Mouse (Mus musculus) Muller cell, postnatal 12 days (primary cell): Measurements from ENCODE around the gene Samhd1.

Experiments
- DNase-seq: peaks from one replicate; pipeline ENCODE4 v3.0.0-alpha.2; 2015; ENCODE audit errors: inconsistent ontology term

The Samhd1 gene

DNA sequence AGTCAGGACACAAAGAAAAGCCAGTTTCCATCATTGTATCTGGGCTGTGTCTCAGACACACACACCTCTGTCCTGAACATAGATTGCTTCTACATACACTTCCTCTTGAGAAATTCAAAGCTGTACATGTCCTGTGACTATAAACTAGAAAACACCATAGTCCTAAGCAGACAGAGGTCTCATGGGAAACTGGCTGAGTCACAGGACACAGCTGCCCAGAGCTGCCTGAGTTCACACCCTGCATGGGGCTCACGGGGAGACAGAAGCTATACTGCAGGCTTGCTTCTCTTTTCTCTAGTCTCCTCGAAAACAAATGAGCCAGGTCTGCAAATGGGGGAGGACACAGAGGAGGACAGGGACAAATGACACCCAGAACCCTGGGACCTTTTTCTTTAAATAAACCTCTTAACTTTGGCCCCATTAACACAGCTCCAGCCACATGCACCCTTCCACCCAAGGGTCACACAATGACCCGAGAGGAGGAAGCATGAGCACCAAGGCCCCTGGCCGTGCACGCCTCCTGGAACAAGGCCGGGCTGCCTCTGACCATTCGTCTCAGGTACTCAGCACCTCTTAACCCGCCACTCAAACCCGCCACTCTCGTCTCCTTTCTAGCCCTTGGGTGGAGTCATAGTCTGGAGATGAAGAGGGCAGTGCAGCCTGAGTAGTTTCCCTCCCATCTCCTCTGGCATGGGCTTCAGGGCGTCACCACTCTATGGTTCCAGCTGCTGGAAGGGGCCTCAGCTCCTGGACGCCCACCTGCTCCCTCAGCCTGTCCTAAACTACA is 35.3 kb downstream of the Samhd1 start:
- DNase-seq = no peak

DNA sequence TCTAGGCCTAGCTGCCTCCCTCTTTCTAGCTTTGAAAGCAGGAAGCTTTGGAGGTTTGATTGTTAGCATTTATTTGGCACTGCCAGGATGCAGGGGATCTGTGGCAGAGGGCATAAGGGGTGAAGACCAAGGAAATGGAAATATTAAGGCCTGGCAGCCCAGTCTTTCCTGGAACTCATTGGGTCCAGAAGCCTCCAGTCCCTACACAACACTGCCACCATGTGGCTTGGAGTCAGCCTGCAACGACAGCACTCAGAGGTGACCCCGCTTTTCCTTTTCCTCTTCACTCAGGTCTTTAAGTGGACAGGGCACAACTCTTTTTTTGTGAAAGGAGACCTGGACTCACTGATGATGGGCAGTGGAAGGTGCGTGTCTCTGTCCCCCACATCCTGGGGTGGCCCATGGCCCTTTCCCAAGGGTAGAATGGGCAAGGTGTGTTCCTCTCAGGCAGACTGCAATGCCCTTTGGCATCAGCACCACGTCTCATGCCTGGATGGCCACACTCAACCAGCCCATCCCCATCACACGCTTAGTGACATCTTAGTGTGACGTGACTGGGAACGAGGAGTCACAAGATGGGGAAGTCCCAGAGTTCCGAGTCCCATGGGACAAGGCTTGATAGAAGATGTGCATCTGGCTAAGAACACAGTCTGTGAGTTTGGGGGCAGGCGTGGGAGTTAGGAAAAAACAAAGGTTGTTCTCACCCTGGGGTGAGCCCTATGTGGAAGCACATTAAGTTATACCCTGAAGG is 39.9 kb downstream of the Samhd1 start:
- peak; percentile 37 for DNase-seq

DNA sequence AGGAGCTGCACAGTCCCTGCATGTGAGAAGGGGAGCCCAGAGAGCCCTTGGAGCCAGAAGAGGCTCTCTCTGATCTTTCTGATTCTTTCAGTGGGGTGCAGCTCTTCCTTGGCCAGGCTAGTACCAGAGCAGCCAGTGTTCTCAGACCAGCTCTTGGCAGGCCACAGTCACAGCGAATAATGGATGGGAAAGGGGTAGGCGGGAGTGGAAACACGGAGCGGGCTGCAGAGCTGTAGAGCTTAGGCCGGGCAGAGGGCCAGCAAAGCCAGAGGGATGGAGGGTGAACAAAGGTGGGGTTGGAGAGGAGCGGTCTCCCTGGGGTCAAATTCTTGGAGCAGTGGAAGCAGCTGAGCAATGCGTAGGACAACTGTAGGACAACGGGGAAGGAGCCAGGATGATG is 43.0 kb downstream of the Samhd1 start:
- peak; percentile 85 for DNase-seq

DNA sequence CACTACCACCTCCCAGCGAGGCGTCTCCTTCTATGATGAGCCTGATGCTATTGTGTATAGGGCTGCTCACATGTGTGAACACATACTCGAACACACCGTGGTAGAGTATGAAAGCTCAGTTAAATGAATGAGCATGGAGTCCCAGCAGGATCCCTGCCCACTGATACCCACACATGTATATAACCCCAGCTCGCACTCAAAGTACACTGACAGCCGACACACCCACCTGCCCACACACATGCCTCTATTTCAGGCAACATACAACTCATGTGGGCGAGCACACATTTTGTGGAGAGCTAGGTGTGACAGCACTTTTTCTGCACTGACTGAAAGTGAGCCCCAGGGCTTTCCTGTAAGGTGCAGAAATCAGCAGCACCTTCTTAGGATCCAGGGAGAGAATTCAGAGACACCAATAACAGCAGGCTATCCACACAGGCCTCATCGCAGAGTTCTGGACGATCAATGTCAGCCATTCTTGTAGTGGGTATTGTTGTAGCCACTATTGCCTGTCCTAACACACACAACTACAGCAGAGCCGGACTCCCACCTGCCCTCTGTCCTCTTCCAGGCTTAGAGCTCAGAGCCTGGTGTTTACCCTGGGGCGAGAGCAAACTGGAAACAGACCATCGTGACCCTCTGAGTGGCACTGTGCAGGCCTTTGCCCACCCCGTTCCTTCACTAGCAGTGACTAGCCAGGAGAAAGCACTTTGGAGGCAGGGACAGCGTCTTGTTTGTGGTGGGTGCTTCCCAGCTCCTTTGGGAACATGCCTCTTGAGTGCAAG is 47.3 kb downstream of the Samhd1 start:
- no peak for DNase-seq

DNA sequence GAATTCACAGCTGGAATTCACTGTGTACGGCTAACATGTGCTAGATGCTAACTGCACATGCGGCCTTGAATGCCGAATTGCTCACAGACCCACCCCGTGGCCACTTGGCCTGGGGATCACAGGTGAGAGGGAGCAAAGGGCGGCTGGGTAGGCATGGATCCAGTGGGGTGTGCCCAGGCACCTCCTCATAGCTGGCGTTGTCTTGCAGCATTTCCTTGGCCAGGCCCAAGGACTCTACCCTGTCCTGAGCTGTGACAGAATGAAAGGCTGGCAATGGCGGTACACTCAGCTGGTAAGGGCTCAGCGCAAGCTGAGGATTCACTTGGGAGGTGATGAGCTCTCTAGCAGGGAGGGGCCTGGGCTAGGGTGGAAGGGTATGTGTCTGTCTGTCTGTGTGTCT is 48.3 kb downstream of the Samhd1 start, which contains the start of gene Tldc2:
TSS of gene Tldc2 (plus strand) at position 260 of the 400 bp plus-strand sequence.
- DNase-seq = no peak

DNA sequence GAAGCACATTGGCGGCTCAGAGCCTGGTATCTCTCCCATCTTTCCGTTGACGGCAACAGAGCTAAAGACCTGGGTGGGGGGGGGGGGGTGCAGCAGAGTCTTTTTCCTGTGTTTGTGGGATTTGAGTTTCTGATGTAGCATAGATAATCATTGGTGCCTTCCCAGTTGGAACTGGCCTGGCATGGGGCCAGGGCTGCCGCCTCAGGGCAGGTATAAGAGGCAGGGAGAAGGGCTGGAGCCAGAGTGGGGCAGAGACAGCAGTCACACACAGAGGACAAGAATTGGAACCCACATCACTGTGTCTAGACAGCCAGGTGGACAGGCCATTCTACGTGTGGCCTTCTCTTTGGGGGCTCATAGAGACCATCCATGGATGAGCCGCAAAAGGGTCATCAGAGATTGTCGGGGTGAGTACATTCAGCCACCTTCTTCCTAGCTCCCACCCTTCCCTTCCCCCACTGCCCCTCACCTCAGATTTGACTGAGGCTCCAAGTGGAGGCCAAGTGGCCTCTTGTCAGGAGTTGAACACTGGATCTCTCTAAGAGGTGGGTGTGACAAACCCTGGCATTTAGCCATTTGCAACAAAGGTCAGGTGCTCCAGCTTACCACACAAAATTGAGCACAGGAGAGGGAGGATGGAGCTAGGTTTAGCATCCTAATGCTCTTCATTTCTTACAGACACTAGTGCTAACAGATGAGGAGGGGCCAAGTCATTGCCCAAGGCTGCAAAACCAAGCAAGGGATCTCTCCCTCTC is 50.1 kb downstream of the Samhd1 start:
- no peak for DNase-seq

DNA sequence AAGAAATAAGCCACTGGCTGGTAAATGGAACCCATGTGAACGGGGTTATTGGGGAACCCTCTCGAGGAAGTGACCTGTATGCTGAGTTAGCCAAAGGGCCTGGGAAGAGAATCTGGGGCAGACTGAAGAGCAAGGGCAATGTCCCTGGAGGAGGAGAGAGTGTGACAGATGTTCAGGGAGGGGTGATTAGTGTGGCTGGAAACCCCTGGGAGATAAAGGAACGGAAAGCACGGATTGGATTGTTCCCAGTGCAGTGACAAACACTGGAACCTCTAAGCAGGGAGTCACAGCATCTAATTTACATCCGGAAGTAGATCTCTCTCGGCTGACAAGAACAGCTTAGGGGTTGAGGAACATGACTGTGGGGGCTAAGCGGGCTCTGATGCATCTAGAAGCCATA is 53.1 kb downstream of the Samhd1 start:
- no peak for DNase-seq

DNA sequence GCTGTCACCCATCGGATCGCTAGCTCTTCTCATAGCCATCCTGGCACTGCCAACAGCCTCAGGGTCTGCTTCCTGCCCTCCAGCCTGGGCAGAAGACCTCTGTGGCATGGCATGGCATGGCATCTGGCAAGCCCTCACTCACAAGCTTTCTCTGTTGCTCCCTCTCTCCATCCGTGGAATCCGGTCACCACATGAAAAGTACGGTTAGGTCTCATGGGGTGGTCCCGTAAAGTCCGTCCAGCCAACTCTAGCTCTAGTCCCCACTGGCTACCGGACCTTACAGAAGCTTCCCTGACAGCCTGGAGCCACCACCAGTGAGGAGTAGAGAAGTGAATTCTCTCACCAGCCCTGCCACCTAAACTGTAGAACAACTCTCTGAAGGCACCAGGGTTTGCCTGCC is 53.7 kb downstream of the Samhd1 start:
- no peak for DNase-seq

DNA sequence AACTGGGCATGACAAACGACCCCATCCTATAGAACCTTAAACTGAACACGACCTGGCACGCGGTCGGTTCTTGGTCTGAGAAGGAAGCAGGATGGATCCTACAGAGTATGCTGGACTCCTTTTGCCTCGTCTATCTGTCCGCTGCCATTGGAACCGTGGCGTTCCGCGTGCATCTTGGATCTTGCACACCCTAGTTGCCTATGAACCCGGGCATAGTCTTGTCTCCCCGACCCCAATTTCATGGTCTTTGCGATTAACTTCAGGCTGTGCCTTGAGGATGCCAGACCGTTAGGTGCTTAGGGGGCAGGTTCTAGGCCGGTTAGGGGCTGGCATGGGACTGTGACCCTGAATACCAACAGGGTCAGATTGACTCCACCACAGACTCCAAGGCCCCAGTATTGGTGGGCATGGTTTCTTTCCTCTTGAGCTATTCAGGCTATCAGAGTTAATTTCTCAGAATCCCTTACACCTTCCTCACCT is 55.3 kb downstream of the Samhd1 start:
- no peak for DNase-seq

DNA sequence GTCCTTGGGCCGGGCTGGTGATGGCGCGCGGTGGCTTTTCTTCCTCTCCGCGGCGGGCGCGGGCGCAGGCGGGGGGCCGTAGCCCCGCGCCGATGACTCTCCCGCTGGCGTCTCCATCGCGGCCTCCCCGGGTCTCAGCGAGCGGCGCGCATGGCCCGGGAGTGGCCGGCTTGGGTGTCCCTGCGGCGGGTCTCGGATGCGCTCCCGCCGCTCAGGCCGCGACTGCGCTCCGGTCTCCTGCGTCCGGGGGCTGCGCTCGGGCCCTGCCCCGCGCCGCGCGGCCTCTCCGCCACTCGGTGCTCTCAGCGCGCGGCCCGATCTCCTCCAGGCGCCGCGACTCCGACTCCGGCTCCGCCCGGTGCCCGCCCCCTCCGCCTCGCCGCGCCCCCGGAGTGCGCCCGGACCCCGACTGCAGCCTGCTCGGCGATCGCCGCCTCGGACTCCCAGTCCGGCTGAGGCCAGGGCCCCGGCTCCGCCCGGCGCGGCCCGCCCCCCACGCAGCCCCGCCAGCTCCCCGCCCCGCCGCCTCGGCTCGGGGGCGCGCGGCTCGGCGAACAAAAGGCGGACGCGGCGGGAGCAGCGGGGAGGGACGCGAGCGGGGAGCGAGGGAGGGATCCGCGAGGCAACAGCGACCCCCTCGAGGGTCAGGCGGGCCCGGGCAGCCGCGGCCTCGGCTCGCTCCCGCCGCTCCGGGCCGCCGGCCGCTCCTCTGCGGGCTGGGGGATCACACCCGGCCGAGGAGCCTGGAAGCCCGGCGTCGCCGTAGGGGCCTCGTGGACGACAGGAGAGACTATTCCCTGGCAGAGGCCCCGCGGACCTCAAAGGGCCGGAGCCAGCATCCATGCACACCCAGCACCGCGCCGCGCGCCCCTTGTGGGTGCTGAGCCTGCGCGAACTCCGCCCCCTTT is 56.0 kb downstream of the Samhd1 start, which contains the start of gene Soga1:
TSS of gene Soga1 (minus strand) at position 462 of the 908 bp plus-strand sequence.
- DNase-seq = peak; percentile 94

DNA sequence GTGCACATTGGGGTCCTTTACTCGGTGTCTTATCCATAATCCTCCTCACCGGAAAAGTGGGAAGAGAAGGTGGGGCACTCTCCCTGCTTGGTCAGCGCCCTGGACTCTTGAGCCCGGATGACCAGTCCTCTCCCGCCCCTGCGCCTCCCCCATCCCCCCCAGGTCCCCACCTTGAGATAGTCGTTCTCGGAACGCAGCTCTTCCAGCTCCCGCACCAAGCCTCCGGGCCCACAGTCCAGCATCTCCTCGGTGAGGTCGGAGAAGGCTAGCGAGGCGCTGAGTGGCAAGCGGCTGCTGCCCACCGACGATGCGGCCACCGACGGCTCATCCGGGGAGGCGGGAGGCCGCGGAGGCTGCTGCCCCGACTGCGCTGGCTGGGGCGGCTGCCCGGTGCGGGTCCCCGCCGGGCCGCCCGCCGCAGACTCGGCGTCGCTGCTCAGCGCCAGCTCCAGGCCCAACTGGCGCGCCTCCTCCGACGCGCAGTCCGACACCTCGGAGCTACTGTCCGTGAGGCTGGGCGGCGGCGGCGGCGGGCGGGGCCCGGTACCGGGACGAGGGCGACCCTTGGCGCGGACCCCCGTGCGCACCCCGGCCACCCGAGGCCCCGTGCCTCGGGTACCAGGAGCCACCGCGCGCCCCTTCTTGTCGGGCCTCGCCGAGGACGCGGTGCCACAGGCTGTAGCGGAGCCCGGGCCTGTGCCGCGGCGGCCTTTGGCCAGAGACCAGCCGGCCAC is 56.8 kb downstream of the Samhd1 start:
- DNase-seq = no peak

DNA sequence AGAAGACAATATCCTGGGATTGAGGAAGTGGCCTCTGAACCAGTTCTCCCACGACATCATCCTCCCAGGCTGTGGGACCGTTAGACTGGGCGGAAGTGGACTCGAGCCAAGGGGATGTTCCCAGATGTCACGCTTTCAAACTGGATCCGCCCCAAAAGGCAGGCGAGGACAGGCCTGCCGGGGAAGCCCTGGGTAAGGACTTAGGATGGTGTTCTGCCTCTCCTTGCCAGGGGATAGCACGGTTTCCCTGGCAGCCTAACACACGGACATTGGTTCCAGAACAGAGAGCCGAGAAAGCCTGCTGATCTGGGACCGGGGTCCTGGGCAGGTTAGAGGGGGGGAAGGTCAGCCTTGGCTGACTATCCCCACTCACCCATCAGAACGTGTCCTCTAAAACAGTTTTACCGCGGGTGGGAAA is 57.4 kb downstream of the Samhd1 start:
- peak; percentile 87 for DNase-seq

DNA sequence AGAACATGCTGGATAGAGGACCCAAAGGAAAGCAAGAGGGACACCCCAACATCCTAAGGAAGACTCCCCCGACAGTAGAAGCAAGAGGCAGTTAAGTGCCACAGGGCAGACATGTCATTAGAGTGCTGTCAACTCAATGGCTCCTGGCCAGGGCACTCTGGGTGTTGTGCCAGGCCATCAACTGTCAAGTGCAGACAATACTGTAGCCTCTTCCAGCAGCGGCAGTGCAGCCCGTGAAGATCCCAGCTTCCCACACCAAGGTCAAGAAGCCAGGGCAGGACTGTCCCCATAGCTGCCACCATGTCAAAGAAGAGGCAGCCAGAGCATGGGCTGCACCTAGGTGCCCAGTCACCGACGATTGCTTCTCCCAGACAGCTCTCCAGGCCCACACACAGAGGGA is 57.9 kb downstream of the Samhd1 start:
- DNase-seq = peak; percentile 66

DNA sequence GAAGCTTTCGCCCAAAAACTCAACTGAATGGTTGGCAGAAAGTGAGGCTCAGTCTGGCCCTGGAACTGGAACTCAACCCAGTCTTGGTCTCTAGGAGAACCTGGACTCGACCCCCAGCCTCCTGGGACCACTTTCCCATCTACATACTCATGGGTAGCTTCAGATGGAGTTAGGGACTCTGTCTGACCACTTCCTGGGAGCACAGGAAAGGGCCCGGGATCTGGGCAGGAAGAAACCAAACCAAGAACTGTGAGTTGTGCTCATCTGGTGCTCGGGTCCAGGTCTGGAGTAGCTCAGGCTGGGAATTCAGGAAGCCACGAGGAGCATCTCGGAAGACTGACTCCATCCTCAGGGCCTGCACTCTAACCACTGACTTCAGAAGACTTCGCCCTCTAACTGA is 58.5 kb downstream of the Samhd1 start:
- DNase-seq = no peak

DNA sequence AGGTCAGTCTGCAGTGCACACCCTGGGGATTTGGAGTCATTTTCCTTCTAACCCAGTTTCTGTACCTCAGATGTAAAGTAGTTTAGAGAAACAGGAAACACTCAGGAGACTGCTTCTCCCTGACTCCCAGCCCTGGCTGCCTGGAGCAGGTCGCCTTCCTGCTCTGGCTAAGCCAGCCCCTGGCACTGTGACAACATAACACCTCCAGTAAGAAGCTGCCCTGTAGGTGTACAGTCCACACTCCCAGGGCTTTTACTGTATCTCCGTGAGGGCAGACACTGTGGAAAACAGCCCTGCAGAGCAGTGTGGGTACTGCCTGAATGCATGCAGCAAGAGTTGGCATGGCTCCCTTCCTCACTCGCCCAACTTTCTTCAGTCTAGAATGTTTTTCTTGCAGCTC is 59.4 kb downstream of the Samhd1 start:
- DNase-seq = no peak

DNA sequence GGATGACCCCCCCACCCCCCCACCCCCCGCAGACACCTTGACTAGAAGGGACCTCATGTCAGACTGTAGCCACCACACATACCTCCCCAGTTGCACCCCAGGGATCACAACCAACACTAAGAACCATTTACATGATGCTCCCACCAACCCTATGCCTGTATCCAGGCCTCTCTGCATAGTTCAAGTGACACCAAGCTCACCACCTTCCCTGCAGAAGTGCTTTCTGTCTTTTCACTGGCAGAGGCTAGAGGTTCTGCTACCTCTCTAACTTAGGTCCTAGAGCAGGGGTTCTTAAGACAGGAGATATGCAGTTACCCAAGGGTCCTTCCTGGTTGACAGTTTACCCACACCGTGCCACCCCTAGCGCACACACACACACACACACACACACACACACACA is 59.8 kb downstream of the Samhd1 start:
- no peak for DNase-seq

DNA sequence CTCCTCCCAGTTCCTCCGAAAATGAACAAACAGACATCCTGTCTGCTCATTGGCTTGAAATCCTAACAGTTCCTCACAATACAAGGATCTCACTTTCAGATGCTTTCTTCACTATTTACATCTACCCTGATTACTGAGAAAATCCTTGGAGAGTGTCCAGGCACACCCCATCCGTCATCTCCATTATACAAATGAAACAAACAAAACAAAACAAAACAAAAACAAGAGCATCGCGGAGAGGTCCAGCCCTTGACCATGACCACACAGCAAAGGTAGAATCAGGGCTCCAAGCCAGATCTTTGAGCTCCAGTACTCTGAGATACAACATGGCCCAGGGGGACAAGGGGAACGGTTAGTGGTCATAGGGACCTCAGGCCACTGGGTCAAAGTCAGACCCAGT is 60.3 kb downstream of the Samhd1 start:
- no peak for DNase-seq

DNA sequence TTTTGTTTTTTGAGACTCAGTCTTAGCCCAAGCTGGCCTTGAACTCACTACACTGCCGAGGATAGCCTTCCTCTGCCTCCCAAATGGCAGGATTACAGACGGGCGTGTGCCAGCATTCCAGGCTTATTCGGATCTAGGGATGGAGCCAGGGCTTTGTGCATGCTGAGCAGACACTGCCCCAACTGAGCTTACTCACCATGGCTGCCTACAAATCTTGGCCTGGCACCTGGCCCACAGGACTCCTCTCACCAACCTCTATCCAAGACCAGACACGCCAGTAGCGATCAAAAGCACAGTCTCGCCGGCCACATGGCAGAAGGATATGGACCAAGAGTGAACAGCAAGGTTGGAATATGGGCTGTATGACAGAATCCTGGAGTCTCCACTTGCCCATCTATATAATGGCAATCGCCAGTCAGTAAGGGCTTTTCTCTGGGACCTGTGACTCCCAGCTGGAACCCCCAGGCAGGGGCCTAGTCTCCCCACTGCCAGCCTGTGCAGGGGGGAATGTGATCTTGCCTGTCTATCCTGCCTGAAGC is 60.8 kb downstream of the Samhd1 start:
- DNase-seq = peak; percentile 89

DNA sequence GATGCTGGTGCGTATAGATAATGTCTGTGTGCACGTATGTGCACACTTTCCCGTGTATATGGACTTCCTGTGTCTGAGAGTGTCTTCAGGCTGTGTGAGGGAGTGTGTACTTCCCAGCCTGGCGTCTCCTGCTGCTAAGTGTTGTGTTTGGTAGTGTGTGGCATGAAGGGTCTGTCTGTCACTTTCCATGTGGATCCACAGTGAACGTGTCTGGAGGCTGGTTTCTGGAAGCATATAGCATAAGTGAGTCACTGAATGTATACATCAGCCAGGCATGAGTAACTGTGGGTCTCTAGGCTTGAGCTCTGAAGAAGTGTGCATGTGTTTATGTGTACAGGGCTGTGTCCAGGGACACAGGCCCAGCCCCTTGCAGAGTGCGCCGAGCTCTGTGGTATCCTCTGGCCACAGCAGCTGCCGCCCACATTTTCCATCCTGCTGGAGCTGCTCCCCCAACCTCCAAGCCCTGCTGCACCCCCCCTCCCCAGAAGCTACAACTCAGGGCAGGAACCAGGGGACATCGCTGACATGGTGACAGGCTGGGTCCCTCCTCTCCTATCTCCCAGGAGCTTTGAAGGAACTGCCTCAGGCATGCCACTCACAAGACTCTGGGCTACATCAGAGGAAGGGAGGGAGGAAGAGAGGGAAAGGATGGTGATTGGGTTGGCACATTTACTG is 61.5 kb downstream of the Samhd1 start:
- no peak for DNase-seq
